Mouse (Mus musculus): Measurements from ENCODE around the gene Cipc. TPM values are rescaled to one million over a fixed set of nuclear protein-coding genes. Genes with fewer than 3 reads are reported as not detected.

The Cipc gene
- polyA plus RNA-seq, 1 experiment from 2014 or later: 26.7 TPM

- 91% methylated on average over 10 of the region's 10 CpGs for WGBS
- H3K36me3 ChIP-seq: peaks cover 48% of the 10 kb centered on the region
Measured at GRCm38 (mm10) chr12:86952331-86952850, 5.5 kb downstream of the Cipc start.

GRCm38 (mm10) chr12:86955894-86956293 lies 9.1 kb downstream of the Cipc start:
- Histone ChIP-seq H3K4me1 (peaks cover 11% of the 10 kb centered on the region; the same call in 1 of the 2 replicates), H3K9me3 (no peaks in the 10 kb centered on the region), H3K27ac (peak overlapping the region; percentile 50; the same call in 1 of the 2 replicates), H3K4me3 (no peak overlapping the region), H3K36me3 (peaks cover 81% of the 10 kb centered on the region), H3K27me3 (ENCODE audit: insufficient read depth, poor library complexity, severe bottlenecking) (no peaks in the 10 kb centered on the region)
- WGBS: 64% methylated on average over 2 of the region's 2 CpGs
- no peak for DNase-seq (ENCODE audit: low spot score)

More at GRCm38 (mm10) chr12:86952331-86952850, 5.5 kb downstream of the Cipc start:
- Histone ChIP-seq H3K27ac (no peak overlapping the region), H3K27me3 (ENCODE audit: insufficient read depth, poor library complexity, severe bottlenecking) (no peaks in the 10 kb centered on the region), H3K9me3 (no peaks in the 10 kb centered on the region), H3K4me3 (no peak overlapping the region), H3K4me1 (peaks cover 40% of the 10 kb centered on the region)
- DNase-seq (ENCODE audit: low spot score): no peak

GRCm38 (mm10) chr12:86958558-86958957 lies 11.7 kb downstream of the Cipc start:
- H3K27me3 ChIP-seq (ENCODE audit: insufficient read depth, poor library complexity, severe bottlenecking): no peaks in the 10 kb centered on the region
- H3K4me3 ChIP-seq: no peak overlapping the region
- DNase-seq (ENCODE audit: low spot score): no peak
- H3K36me3 ChIP-seq: peaks cover 94% of the 10 kb centered on the region
- no peaks in the 10 kb centered on the region for H3K9me3 ChIP-seq
- 88% methylated on average over 5 of the region's 5 CpGs for WGBS
- H3K27ac ChIP-seq: no peak overlapping the region
- H3K4me1 ChIP-seq: peaks cover 11% of the 10 kb centered on the region; the same call in 1 of the 2 replicates

GRCm38 (mm10) chr12:86959661-86960060 lies 12.8 kb downstream of the Cipc start:
- WGBS: 90% methylated on average over 5 of the region's 5 CpGs
- peaks cover 11% of the 10 kb centered on the region; the same call in 1 of the 2 replicates for H3K4me1 ChIP-seq
- H3K27ac ChIP-seq: no peak overlapping the region
- no peak overlapping the region for H3K4me3 ChIP-seq
- H3K9me3 ChIP-seq: no peaks in the 10 kb centered on the region
- no peaks in the 10 kb centered on the region for H3K27me3 ChIP-seq (ENCODE audit: insufficient read depth, poor library complexity, severe bottlenecking)
- no peak for DNase-seq (ENCODE audit: low spot score)
- peaks cover 90% of the 10 kb centered on the region for H3K36me3 ChIP-seq

GRCm38 (mm10) chr12:86960138-86960537 lies 13.3 kb downstream of the Cipc start:
- DNase-seq (ENCODE audit: low spot score): no peak
- Histone ChIP-seq H3K36me3 (peaks cover 89% of the 10 kb centered on the region), H3K9me3 (no peaks in the 10 kb centered on the region), H3K4me1 (peaks cover 11% of the 10 kb centered on the region; the same call in 1 of the 2 replicates), H3K4me3 (no peak overlapping the region), H3K27ac (no peak overlapping the region), H3K27me3 (ENCODE audit: insufficient read depth, poor library complexity, severe bottlenecking) (no peaks in the 10 kb centered on the region)
- WGBS: 84% methylated on average over 15 of the region's 15 CpGs

- H3K36me3 ChIP-seq: peaks cover 90% of the 10 kb centered on the region
- H3K27ac ChIP-seq: no peak overlapping the region
- H3K4me3 ChIP-seq: no peak overlapping the region
- no peaks in the 10 kb centered on the region for H3K27me3 ChIP-seq (ENCODE audit: insufficient read depth, poor library complexity, severe bottlenecking)
- no peaks in the 10 kb centered on the region for H3K9me3 ChIP-seq
- H3K4me1 ChIP-seq: peaks cover 6% of the 10 kb centered on the region; the same call in 1 of the 2 replicates
- DNase-seq (ENCODE audit: low spot score): no peak
- WGBS: 89% methylated on average over 3 of the region's 3 CpGs
Measured at GRCm38 (mm10) chr12:86960791-86961335, 14.0 kb downstream of the Cipc start.

- peaks cover 88% of the 10 kb centered on the region for H3K36me3 ChIP-seq
- H3K27ac ChIP-seq: no peak overlapping the region
- no peaks in the 10 kb centered on the region for H3K9me3 ChIP-seq
- DNase-seq (ENCODE audit: low spot score): no peak
- H3K4me3 ChIP-seq: no peak overlapping the region
- WGBS: 86% methylated on average over 11 of the region's 11 CpGs
- no peaks in the 10 kb centered on the region for H3K4me1 ChIP-seq
- H3K27me3 ChIP-seq (ENCODE audit: insufficient read depth, poor library complexity, severe bottlenecking): no peaks in the 10 kb centered on the region
Measured at GRCm38 (mm10) chr12:86961589-86962344, 14.9 kb downstream of the Cipc start.

- peaks cover 64% of the 10 kb centered on the region for H3K36me3 ChIP-seq
Measured at GRCm38 (mm10) chr12:86964278-86965057, 17.6 kb downstream of the Cipc start.

GRCm38 (mm10) chr12:86965237-86965799 lies 18.5 kb downstream of the Cipc start:
- no peaks in the 10 kb centered on the region for H3K9me3 ChIP-seq
- no peak overlapping the region for H3K27ac ChIP-seq
- H3K36me3 ChIP-seq: peaks cover 56% of the 10 kb centered on the region
- H3K4me1 ChIP-seq: peaks cover 23% of the 10 kb centered on the region
- DNase-seq (ENCODE audit: low spot score): no peak
- no peak overlapping the region for H3K4me3 ChIP-seq
- 88% methylated on average over 4 of the region's 4 CpGs for WGBS
- no peaks in the 10 kb centered on the region for H3K27me3 ChIP-seq (ENCODE audit: insufficient read depth, poor library complexity, severe bottlenecking)

More at GRCm38 (mm10) chr12:86964278-86965057, 17.6 kb downstream of the Cipc start:
- no peak overlapping the region for H3K4me3 ChIP-seq
- H3K27me3 ChIP-seq (ENCODE audit: insufficient read depth, poor library complexity, severe bottlenecking): no peaks in the 10 kb centered on the region
- WGBS: 87% methylated on average over 16 of the region's 16 CpGs
- no peaks in the 10 kb centered on the region for H3K9me3 ChIP-seq
- DNase-seq (ENCODE audit: low spot score): no peak
- H3K27ac ChIP-seq: no peak overlapping the region
- peaks cover 16% of the 10 kb centered on the region for H3K4me1 ChIP-seq

- Histone ChIP-seq H3K4me3 (no peak overlapping the region), H3K9me3 (no peaks in the 10 kb centered on the region), H3K27ac (peak overlapping the region; percentile 44; the same call in 1 of the 2 replicates), H3K4me1 (peaks cover 30% of the 10 kb centered on the region), H3K27me3 (ENCODE audit: insufficient read depth, poor library complexity, severe bottlenecking) (no peaks in the 10 kb centered on the region), H3K36me3 (peaks cover 23% of the 10 kb centered on the region)
- DNase-seq (ENCODE audit: low spot score): no peak
- 34% methylated on average over 13 of the region's 13 CpGs for whole genome bisulfite sequencing
Measured at GRCm38 (mm10) chr12:86968468-86969219, 21.8 kb downstream of the Cipc start.

GRCm38 (mm10) chr12:86969220-86969601 lies 22.4 kb downstream of the Cipc start:
- 45% methylated on average over 3 of the region's 3 CpGs for WGBS
- no peaks in the 10 kb centered on the region for H3K27me3 ChIP-seq (ENCODE audit: insufficient read depth, poor library complexity, severe bottlenecking)
- H3K4me3 ChIP-seq: no peak overlapping the region
- DNase-seq (ENCODE audit: low spot score): no peak
- peaks cover 33% of the 10 kb centered on the region for H3K4me1 ChIP-seq
- no peaks in the 10 kb centered on the region for H3K9me3 ChIP-seq
- peaks cover 21% of the 10 kb centered on the region for H3K36me3 ChIP-seq
- H3K27ac ChIP-seq: peak overlapping the region; percentile 44; the same call in 1 of the 2 replicates

GRCm38 (mm10) chr12:86971089-86971488 lies 24.2 kb downstream of the Cipc start:
- DNase-seq (ENCODE audit: low spot score): no peak
- 88% methylated on average over 7 of the region's 7 CpGs for WGBS
- Histone ChIP-seq H3K36me3 (peaks cover 3% of the 10 kb centered on the region; the same call in 1 of the 2 replicates), H3K27me3 (ENCODE audit: insufficient read depth, poor library complexity, severe bottlenecking) (peaks cover 15% of the 10 kb centered on the region), H3K4me3 (no peak overlapping the region), H3K9me3 (no peaks in the 10 kb centered on the region), H3K27ac (no peak overlapping the region), H3K4me1 (peaks cover 49% of the 10 kb centered on the region)
